Mouse (Mus musculus) stomach, postnatal 0 days (tissue): ENCODE results near the gene Rfwd3. TPM values are rescaled to one million over a fixed set of nuclear protein-coding genes. Genes with fewer than 3 reads are reported as not detected.
A peak's percentile ranks its signal among the peaks of the same experiment; 100 is the strongest.

Experiments
- ATAC-seq: fragments of 200-750 bp; cut with Nextera tagmentation; 2 replicates; pipeline ENCODE4 v1.8.0; 2017; ENCODE audit not compliant: low FRiP score, low TSS enrichment
- DNase-seq: peaks from one replicate; pipeline ENCODE4 v3.0.0-alpha.2; 2016; ENCODE audit warnings: low spot score
- H3K27ac ChIP-seq: fragments of 300-500 bp; sonication (generic); replicated peaks from 2 replicates; pipeline ENCODE4 v1.5.1; 2014; ENCODE audit warnings: mild to moderate bottlenecking, control low read depth
- H3K27me3 ChIP-seq: fragments of 300-500 bp; sonication (generic); 2 replicates; pipeline ENCODE4 v1.6.1; 2014; ENCODE audit warnings: low read length; ENCODE audit not compliant: control insufficient read depth, insufficient read depth
- H3K36me3 ChIP-seq: fragments of 300-500 bp; sonication (generic); 2 replicates; pipeline ENCODE4 v1.6.1; 2014; ENCODE audit warnings: low read length, mixed read lengths; ENCODE audit not compliant: control insufficient read depth, insufficient read depth
- H3K4me1 ChIP-seq: fragments of 300-500 bp; sonication (generic); replicated peaks from 2 replicates; pipeline ENCODE4 v1.6.1; 2014; ENCODE audit warnings: antibody characterized with exemption; ENCODE audit not compliant: control insufficient read depth, insufficient read depth
- H3K4me2 ChIP-seq: fragments of 300-500 bp; sonication (generic); replicated peaks from 2 replicates; pipeline ENCODE4 v1.6.1; 2014; ENCODE audit warnings: low read depth, mild to moderate bottlenecking, control low read depth, moderate library complexity
- H3K4me3 ChIP-seq: fragments of 300-500 bp; sonication (generic); 2 replicates; pipeline ENCODE4 v1.5.1; 2014; ENCODE audit warnings: low read depth, low read length, control low read depth
- H3K9ac ChIP-seq: fragments of 300-500 bp; sonication (generic); 2 replicates; pipeline ENCODE4 v1.6.1; 2014; ENCODE audit warnings: mild to moderate bottlenecking, low read length, control low read depth, mixed read lengths
- H3K9me3 ChIP-seq: fragments of 300-500 bp; sonication (generic); 2 replicates; pipeline ENCODE4 v1.6.1; 2016; ENCODE audit warnings: low read length; ENCODE audit not compliant: control insufficient read depth
- CTCF ChIP-seq: IDR thresholded peaks from 2 replicates; pipeline ENCODE4 v1.5.1; 2016; ENCODE audit warnings: antibody characterized with exemption, low read depth, mild to moderate bottlenecking, moderate library complexity
- EP300 ChIP-seq: optimal IDR thresholded peaks from 2 replicates; pipeline ENCODE3; 2016; ENCODE audit warnings: antibody characterized with exemption
- WGBS: fragments of 180-500 bp; shearing (Covaris S2); extraction: QIAGEN DNeasy Blood & Tissue Kit; methylation state at CpG from one replicate; pipeline ENCODE4 v1.1.7; 2014; 5-methylcytosine and 5-hydroxymethylcytosine counted together
- polyA plus RNA-seq: library from polyadenylated mRNA; unstranded; fragments of >200 nt; fragmentation: Nextera tagmentation; extraction: Ambion mirVana; gene quantifications from 2 replicates; pipeline ENCODE4 v1.2.1, GENCODE M21; 2015

Gene Rfwd3
- polyA plus RNA-seq, 1 experiment from 2014 or later = 12.5 TPM

DNA sequence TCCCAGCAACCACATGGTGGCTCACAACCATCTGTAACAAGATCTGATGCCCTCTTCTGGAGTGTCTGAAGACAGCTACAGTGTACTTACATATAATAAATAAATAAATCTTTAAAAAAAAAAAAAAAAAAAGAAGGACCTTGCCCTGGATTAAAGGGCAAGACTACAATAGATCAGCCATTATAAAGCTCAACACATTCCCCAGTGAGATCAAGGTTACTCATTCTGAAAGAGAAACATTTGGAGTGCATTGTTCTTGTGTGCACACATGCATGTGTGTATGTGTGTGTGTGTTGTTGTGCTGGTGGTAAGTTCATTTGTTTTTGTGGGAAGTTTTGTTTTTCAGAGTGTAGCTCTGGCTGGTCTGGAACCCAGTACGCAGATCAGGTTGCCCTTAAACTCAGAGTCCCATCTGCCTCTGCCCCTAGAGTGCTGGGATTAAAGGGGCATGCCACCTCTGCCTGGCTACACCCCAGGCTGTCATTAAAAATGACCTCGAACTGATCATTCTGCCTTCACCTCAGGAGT, 35.3 kb downstream of the Rfwd3 start:
- TF ChIP-seq CTCF = no peak
- no peak for TF ChIP-seq EP300
- Histone ChIP-seq H3K27ac (no peak overlapping the region), H3K36me3 (no peaks in the 10 kb centered on the region), H3K9ac (no peak overlapping the region), H3K4me2 (no peak overlapping the region), H3K4me3 (no peak overlapping the region), H3K4me1 (no peaks in the 10 kb centered on the region; the same call in 1 of the 2 replicates), H3K9me3 (no peaks in the 10 kb centered on the region), H3K27me3 (no peaks in the 10 kb centered on the region)
- ATAC-seq (no peak), DNase-seq (no peak)
- 82% methylated on average over 2 of the region's 2 CpGs for WGBS

DNA sequence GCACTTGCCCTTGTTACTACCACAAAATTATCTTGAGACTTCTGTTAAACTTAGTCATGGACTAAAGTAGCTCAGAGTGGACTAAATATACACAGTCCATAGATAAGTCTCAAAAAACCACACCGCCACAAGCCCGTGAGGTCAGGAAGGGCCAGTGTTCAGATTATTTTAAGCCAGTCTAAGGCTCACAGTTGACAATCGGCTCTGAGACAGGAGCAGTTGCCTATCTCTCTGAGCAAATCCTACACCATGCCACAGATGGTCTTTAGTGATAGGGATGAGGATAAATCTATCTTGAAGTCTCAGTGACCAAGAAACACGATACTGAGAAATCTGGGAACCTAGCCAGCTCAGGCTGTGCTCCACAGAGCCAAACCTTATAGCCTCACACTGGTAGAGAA, 38.0 kb downstream of the Rfwd3 start:
- H3K9me3 ChIP-seq = no peaks in the 10 kb centered on the region
- ATAC-seq (no peak), DNase-seq (peak; percentile 25)
- WGBS = 46% methylated on average over 4 of the region's 4 CpGs
- H3K4me2 ChIP-seq = no peak overlapping the region
- H3K27ac ChIP-seq = no peak overlapping the region
- H3K4me1 ChIP-seq = no peaks in the 10 kb centered on the region; the same call in 1 of the 2 replicates
- no peaks in the 10 kb centered on the region for H3K27me3 ChIP-seq
- TF ChIP-seq EP300 (no peak), CTCF (no peak)
- H3K4me3 ChIP-seq = no peak overlapping the region
- H3K9ac ChIP-seq = no peak overlapping the region
- H3K36me3 ChIP-seq = no peaks in the 10 kb centered on the region

- no peak for TF ChIP-seq EP300
- TF ChIP-seq CTCF = no peak
- Histone ChIP-seq H3K9ac (no peak overlapping the region), H3K4me2 (no peak overlapping the region), H3K27ac (no peak overlapping the region), H3K9me3 (no peaks in the 10 kb centered on the region), H3K36me3 (no peaks in the 10 kb centered on the region), H3K4me3 (no peak overlapping the region), H3K27me3 (no peaks in the 10 kb centered on the region), H3K4me1 (no peaks in the 10 kb centered on the region; the same call in 1 of the 2 replicates)
- no peak for DNase-seq
- 95% methylated on average over 5 of the region's 5 CpGs for WGBS
- ATAC-seq = no peak
These were observed 39.8 kb downstream of the Rfwd3 start for GRCm38 (mm10) chr8:111260251-111260650.

DNA sequence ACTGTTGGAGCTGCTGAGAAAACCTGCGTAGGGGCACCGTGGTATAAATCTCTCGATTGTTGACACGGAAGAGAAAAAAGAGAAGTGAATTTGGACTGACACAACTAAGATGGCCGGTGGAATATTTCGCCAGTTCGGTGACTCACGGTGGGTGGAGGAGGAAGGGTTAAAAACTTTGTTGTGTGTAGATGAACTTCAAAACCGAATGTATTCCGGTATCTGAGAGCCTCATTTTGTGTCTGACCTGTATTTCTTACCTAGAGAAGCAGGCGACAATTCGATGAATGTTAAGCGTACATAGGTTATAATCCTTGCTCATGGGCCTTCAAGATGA, 40.6 kb downstream of the Rfwd3 start:
- DNase-seq = no peak
- Histone ChIP-seq H3K27me3 (no peaks in the 10 kb centered on the region), H3K36me3 (no peaks in the 10 kb centered on the region), H3K9me3 (no peaks in the 10 kb centered on the region), H3K4me3 (peak overlapping the region; percentile 97), H3K9ac (peak overlapping the region; percentile 96), H3K27ac (peak overlapping the region; percentile 99), H3K4me2 (peak overlapping the region; percentile 58), H3K4me1 (no peaks in the 10 kb centered on the region; the same call in 1 of the 2 replicates)
- TF ChIP-seq EP300 (no peak), CTCF (no peak)
- WGBS = 6% methylated on average over 13 of the region's 13 CpGs
- ATAC-seq = peak; percentile 62

- Histone ChIP-seq H3K27me3 (no peaks in the 10 kb centered on the region), H3K9me3 (no peaks in the 10 kb centered on the region), H3K4me1 (no peaks in the 10 kb centered on the region; the same call in 1 of the 2 replicates), H3K4me3 (peak within 1 kb of the TSS; percentile 97), H3K36me3 (no peaks in the 10 kb centered on the region), H3K9ac (peak within 1 kb of the TSS; percentile 96), H3K4me2 (peak within 1 kb of the TSS; percentile 58), H3K27ac (peak within 1 kb of the TSS; percentile 99)
- DNase-seq (peak; percentile 95), ATAC-seq (peak; percentile 96)
- WGBS = under 1% methylated on average over 75 of the region's 76 CpGs
- TF ChIP-seq CTCF (no peak), EP300 (peak; percentile 85)
These were observed 41.2 kb downstream of the Rfwd3 start, which contains the start of gene Glg1 for GRCm38 (mm10) chr8:111258631-111259407. TSS of gene Glg1 (minus strand) at chr8:111259216.
